Mouse (Mus musculus): Measurements from ENCODE around the gene 2300009A05Rik. TPM values are rescaled to one million over a fixed set of nuclear protein-coding genes. Genes with fewer than 3 reads are reported as not detected.

The 2300009A05Rik gene
- total RNA-seq (2021), result 10 to 100 TPM; 49.3 to 53.9 TPM

DNA sequence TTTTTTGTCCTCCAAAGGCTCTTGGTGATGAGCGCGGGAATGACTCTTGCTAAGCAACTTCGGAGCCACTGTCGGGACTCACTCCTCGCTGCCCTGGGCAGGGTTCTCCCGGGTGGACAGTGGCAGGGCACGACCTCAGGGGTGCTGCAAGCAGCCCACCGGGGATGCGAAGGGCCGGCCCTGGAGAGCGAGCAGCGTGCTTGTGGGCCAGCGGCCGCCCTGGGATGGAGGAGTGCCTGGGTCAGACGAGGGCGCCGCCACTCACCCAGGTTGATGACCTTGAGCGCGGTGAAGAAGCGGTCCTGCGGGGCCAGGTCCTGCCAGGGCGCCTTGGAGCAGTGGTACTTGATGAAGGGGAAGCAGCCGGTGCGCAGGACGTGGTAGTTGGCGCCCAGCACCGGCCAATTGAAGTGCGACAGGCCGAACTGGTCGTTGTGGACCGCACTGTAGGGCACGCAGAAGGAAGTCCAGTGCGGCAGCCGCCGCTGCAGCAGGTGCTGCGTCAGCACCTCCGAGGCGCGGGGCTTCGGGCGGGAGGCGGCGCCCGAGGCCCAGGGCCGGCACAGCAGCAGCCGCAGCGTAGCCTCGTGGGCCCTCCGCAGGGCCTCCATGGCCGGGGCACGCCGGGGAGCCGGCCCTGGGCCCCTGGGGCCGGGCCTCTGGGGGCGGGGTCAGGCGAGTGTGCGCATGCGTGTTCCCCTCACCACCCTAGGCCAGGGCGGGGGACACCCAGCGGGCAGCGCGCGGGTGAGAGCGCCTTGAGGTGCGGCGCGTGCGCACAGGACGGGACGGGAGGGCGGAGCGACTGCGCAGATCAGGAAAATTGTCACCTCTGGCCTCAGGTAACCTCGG is at the start of gene 2300009A05Rik:
TSS of gene 2300009A05Rik (minus strand) at position 636 of the 852 bp plus-strand sequence.
- peak; percentile 97 for DNase-seq
- intact Hi-C loops (cut with DNase I), result loop anchor here (1.0 to 5.0 kb wide), 2 partner anchors 22 to 262 kb away; partner anchors contain the start of gene Map2k5

DNA sequence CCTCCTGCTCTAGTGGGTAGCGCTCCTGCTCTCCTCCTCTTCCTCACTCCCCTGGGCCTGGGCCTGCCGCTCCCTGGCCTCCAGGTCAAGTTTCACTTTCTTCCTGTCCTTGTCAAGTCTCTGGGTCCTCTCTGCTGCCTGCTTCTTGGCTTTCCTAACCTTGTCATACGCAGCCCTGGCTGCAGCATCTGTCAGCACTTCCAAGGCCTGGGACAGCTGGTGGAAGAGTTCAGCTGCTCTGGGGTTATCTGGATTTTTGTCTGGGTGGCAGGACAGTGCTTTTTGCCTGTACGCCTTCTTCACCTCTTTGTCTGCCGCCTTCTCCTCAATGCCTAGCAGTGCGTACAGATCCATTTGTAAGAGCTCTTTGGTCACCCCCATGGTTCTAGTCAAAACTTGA is 44.6 kb upstream of the 2300009A05Rik start:
- intact Hi-C loops (cut with DNase I), result no loop called here
- DNase-seq, result peak in 1 of 2 experiments; percentile 4

DNA sequence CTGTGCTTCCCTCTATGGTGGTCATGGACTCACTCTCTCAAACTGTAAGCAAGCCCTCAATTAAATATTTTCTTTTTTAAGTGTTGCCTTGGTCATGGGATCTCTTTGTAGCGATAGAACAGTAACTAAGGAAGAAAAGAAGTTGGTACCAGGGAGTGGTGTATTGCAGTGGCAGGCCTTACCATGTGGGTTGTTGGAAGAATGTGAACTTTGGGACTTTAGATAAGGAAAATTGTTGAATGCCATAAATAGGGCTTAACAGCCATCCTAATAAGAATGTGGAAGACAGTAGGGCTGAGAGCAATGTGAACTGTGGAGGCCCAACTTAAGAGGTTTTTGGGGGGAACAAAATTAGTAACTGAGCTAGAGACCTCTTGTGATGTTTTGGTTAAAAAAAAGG is 31.6 kb upstream of the 2300009A05Rik start:
- DNase-seq, result no peak
- intact Hi-C loops (cut with DNase I), result no loop called here

DNA sequence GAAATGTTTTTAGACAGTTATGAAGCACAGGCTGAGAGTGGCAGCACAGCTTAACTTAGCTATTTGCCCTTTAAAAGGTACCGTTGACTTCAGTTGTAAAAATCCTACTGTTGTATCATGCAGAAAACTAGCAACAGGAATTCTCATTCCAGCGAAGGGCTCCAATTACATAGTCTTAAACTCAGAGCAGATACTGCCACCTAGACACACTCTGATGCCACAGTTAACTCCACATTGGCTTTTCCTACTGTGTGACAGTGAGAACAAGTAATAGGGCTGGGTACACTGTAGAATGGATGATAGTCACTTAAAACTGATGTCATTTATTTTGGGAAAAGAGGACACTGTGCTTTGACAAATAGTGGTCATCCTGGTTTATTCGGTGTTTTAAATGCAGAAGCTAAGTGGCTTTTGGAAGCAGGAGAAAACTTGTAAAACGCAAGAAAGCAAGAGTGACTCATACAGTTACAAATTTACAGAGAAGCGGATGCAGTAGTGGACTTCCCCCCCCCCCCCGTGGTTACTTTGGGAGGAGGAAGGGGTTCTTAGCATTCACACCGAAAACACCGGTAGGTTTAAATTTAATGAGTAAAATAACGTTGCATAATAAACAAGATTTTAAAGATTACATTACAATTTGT is 22.2 kb upstream of the 2300009A05Rik start:
- DNase-seq, result peak in 1 of 2 experiments; percentile 4
- intact Hi-C loops (cut with DNase I), result no loop called here

DNA sequence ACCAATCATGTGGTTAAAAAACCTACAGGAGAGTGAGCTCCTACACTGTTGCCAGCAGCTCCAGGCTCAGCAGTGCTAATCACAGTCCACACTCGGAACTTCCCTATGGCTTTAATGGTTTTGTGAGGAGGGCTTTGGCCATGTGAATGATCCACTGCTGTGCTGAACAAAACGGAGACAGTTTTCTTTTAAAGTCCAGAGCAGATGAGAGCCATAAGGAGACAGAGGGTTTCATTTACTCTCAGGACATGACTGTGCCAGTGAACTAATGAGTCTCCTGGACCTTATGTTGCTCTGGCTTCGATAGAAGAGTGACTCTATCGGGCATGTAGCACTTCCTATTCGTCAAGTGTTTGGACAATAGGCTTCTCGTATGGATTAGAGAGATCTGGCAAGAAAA is 21.4 kb upstream of the 2300009A05Rik start:
- intact Hi-C loops (cut with DNase I), result no loop called here
- DNase-seq, result no peak

DNA sequence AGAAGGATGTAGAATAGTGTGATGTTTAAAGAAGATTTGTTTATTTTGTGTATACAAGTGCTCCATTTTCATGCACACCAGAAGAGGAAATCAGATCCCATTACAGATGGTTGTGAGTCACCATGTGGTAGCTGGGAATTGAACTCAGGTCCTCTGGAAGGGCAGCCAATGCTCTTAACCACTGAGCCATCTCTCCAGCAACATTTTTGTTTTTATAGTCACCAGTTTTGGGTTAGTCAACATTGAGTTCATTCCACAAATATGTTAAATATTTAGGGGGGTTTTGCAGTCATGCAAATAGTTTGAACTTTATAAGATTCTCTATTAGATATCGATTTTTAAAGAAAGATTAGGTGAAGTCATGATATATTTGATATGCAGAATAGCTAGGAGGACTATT is 1.1 kb upstream of the 2300009A05Rik start:
- intact Hi-C loops (cut with DNase I), result no loop called here
- no peak for DNase-seq

DNA sequence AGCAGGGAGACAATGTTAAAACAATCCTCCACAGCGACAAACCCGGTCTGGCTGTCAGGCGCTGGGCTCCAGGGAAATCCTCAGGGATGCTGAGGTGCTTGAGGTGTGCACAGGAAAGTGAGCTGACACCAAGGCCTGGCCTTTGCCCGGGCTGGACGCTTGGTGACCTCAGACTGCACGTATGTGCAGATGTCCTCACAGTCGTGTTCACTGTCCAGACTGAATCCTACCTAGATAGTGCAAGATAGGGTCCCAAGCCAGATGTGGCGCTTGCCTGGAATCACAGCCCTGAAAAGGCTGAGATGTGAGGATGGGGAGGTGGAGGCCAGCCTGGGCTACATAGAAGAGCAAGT is 393 bp upstream of the 2300009A05Rik start:
- no peak for DNase-seq
- intact Hi-C loops (cut with DNase I), result loop anchor here (1.0 to 5.0 kb wide), 2 partner anchors 22 to 262 kb away; partner anchors contain the start of gene Map2k5

DNA sequence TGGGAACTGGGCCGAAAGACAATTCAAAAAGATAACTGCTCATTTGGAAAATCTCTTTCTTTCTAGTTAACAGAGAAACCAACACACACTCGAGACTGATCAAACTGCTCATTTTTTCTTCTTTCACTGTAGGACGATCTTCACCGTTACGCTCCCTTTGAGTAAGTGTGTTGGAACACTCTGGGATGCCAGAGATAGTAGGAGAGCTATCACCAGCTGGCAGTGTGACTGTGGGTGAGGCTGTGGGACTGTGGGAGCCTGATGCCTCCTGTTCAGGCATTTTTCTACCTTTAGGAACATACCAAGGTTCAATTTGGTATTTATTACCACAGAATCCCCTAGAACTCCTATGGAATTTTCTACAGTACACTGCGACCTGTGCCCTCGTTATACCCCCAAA is 3.4 kb downstream of the 2300009A05Rik start:
- intact Hi-C loops (cut with DNase I), result loop anchor here (5.0 kb wide), 1 partner anchor 258 kb away; no protein-coding TSS in a partner anchor

DNA sequence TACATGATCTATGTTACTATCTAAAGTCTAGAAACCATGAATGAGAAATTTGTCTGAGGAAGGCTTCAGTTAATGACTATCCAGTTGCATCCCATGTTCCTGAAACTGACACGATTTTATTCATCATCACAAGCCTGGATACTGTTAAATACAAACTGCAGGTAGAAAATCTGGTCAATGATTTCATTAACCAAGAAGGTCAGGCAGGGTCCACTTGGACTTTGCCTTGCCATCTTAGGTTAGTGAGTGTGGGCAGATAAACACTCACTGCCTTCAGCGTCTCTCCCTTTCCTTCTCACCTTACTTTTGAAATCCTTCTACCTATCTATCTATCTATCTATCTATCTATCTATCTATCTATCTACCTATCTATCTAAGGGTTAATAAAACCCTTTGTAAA is 7.7 kb downstream of the 2300009A05Rik start:
- DNase-seq, result no peak
- intact Hi-C loops (cut with DNase I), result no loop called here

More for the DNA sequence above, 3.4 kb downstream of the 2300009A05Rik start:
- DNase-seq, result no peak

DNA sequence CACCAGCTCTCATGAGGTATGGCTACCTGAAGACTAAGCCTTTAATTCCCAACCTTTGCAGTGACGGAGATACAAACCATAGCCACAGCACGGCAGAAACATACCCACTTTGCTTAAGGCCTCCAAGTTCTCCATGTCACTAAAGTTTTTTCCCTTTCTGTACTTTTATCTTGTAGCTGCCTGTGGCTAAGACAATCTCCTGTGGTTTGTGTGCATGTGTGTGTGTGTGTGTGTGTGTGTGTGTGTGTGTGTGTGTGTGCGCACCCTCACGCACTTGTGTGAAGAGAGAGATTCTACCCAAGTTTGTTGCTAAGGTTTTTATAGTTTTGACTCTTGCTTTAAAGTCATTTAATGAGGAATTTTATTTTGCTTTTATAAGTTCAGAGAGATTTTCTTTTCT is 16.3 kb downstream of the 2300009A05Rik start:
- DNase-seq, result no peak
- intact Hi-C loops (cut with DNase I), result no loop called here

DNA sequence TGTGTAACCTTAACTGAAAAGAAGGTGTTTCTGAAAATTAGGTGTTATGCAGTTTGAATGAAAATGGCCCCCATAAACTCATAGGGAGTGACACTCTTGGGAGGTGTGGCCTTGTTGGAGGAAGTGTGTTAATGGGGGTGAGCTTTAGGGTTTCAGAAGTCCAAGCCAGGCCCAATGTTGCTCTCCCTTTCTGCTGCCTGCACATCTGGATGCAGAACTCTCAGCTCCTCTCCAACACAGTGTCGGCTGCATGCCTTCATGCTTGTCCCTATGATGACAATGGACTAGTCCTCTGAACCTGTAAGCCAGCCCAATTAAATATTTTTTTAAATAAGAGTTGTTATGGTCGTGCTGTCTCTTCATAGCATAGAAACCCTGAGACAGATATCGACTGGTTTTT is 18.7 kb downstream of the 2300009A05Rik start:
- DNase-seq, result no peak
- intact Hi-C loops (cut with DNase I), result no loop called here

DNA sequence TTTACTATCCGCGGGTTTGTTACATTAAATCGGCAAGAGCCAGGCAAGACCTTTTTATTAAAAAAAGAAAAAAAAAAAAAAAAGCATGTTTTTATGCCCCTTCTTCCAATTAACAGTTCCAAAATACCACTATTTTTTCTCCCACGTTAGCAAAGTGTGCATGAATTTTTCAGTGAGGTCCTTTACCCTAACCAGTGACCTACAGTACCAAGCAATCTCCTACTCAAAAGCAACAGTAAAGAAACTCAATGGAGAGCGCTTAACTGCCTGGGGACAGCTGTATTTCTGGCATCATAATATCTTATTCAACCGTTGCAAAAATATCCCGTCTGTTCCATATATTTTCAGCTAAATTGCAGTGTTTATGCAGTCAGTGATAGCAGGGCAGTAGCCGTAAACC is 20.9 kb downstream of the 2300009A05Rik start:
- no peak for DNase-seq
- intact Hi-C loops (cut with DNase I), result loop anchor here (5.0 kb wide), 1 partner anchor 81 kb away; no protein-coding TSS in a partner anchor

DNA sequence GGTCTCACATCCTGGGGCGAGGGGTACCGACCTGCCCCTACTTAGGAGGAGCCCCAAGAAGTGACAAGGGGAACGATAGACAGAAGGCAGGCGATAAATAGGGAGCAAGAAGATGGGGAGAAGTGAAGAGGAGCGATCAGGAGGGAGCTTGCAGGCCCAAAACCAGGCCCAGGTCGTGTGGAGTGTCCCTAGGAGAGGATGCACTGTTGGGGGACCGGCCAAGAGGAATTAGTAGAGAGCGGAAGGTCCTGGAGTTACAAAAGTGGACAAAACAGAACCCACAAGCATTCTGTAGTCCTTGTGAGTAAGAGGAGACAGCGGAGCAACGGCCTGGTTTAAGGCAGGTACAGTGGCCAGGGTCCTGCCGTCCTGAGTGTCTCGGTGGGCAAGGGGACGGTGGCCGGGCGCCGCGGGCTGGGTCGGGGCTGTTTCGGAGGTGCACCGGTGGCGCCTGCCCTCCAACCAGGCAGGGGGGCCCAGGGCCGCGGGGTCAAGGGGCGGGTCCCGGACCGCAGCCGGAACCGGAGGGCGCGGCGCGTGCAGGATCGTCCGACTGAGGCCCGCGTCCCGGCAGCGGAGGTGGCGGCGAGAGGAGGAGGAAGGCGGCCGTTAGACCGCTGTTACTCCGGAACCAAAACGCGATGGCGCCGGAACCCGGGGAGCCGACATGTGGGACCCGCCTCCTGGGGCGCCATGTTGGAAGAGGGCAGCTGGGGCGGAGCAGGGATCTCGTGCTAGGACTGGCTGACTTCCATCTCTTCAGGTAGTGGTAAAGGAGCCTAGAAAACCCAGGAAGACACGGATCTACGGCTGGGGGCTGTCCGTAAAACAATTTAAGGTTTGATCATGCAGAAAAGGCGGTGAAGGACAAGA is 21.5 kb downstream of the 2300009A05Rik start, which contains the start of gene Map2k5:
TSS of gene Map2k5 (minus strand) at position 633 of the 873 bp plus-strand sequence.
- intact Hi-C loops (cut with DNase I), result loop anchor here (1.0 to 5.0 kb wide), 2 partner anchors 22 to 80 kb away; partner anchors contain the start of gene 2300009A05Rik
- DNase-seq, result peak; percentile 94 to 95

DNA sequence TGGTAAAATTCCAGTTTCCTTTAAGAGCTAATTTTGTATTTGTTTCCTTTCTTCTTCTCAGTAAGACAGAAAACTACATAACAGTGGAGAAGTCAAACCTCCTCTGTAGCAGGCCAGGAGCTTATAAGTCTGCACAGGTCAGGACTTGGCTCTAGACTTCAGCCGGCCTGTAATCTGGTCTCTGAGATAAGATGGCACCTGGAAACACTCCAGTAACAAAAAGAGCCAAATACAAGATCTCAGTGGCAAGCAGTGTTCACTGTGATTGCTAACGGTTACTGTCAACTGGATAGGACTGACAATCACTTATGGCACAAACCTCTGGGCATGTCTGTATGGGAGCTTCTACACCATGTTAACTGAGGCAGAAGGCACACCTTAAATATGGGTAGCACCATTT is 25.7 kb downstream of the 2300009A05Rik start:
- intact Hi-C loops (cut with DNase I), result no loop called here

DNA sequence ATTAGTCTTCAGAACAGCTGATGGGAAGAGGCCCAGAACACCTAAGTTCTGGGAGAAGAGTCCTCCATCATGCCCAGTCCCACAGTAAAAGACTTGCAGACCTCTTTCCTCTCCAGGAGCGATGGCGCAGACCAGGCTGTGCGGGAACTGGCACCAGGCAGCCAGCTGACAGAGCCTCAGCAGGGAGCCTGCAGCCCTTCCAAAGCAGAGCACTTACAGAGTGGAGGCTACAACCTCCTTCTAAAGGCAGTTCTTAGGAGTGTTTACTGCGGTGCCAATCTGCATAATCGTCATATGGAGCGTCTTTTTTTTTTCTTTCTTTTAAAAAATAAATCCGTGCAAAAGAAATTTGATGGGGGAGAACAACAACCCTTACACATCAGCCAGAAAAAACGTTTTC is 26.5 kb downstream of the 2300009A05Rik start:
- intact Hi-C loops (cut with DNase I), result no loop called here
- DNase-seq, result no peak

More for the DNA sequence above, 25.7 kb downstream of the 2300009A05Rik start:
- DNase-seq, result peak in 1 of 2 experiments; percentile 14

DNA sequence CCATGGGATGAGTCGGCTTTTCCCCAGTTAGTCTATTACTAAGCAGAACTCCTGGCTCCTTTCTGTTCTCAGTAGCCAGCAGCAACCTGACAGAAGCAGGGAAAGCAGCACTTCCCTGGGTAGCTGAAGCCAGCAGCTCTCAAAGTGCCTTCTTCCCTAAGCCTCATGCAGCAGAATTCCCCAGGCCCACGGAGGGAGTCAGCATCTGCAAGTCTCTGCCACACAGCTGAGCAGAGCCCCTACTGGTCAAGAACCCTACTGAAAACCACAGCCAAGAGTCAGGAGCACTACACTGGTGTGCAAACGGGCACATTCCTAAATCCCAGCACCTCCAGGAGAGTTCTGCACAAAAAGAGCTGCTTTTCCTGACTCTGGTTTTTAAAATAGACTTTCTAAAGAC is 38.6 kb downstream of the 2300009A05Rik start:
- intact Hi-C loops (cut with DNase I), result no loop called here
- DNase-seq, result no peak

DNA sequence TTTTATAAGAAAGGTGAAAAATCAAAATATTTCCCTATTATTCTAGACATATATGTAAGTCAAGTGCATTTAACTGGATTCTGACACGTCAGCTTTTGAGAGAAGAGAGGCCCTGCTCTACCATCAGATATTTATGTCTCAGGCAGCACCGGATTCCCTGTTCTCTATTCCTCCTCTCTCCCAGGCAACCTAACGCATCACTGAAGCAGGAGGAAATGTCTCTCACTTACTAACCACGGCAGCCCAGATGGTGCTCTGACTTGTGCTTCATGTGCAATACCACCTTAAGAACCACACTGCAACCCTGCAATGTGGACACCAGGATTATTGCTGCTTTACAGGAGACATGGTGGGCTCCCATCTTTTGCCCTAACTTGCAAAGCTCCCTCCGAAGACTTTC is 40.0 kb downstream of the 2300009A05Rik start:
- no peak for DNase-seq
- intact Hi-C loops (cut with DNase I), result no loop called here

DNA sequence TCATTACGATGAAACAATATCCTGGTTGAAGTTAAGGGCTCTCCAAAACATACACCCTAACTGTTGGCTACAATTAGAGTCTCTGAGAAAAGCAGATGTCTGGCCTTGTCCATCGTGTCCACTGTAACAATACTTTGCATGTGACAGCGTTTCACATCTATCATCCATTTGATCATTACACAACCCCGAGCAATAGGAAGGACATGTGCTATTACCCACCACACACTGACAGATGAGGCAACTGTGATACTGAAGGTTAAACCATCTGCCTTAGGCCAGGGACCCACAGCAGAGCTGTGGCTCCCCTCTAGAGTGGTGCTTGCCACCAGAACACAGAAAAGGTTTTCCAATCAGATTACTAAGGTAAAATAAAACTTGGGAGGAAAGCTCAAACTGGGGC is 42.3 kb downstream of the 2300009A05Rik start:
- intact Hi-C loops (cut with DNase I), result no loop called here
- no peak for DNase-seq

DNA sequence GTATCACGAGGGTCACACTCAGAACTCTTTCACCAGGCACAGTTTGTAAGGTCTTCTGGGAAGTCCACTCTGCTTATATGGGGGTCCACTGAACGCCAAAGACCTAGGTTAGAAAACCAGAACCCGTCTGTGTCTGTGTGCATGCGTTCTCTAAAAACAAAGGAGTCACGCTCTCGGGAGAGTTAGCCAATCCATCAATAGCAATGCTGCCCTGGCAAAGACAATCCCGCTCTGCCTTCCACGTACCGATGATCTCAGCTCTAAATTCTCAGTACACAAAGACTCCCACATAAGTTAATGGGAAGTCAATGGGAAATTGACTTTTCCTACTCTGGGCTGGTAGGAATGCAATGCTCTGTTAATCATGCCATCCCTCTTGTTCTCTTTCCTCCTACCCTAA is 42.8 kb downstream of the 2300009A05Rik start:
- no peak for DNase-seq
- intact Hi-C loops (cut with DNase I), result no loop called here

DNA sequence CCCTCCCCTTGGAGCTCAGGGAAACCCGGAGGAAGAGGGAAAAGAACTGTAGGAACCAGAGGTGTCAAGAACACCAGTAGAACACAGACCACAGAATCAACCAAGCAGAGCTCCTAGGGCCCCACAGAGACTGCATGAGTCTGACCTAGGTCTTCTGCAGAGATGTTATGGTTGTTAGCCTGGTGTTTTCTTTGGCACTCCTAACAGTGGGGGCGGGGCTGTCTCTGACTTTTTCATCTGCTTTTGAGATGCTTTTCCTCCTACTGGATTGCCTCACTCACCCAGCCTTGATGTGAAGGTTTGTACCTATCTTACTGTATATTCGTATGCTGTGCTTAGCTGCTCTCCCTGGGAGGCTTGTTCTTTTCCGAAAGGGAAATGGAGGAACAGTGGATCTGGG is 44.9 kb downstream of the 2300009A05Rik start:
- no peak for DNase-seq
- intact Hi-C loops (cut with DNase I), result no loop called here

DNA sequence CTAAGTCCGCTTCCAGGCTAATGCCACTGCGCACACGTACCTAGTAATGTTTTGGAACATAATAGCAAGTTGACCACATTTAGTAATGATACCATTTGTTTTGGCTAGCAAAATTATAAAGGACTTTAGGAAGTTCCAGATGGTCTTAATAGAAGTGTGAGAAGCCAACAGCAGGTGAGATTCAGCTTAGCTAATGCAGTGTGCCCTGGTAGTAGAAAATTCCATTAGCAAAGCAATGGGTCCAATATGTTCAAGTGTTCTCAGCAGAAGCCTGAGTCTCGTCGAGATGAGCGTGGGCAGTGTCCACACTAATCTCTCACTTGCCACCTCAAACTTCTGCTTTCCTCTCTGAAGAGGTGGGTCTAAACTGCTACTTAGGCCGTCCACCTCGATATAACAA is 49.0 kb downstream of the 2300009A05Rik start:
- DNase-seq, result no peak
- intact Hi-C loops (cut with DNase I), result no loop called here
